Mouse (Mus musculus): ENCODE measurements at regions not wholly inside any gene's neighbourhood (a gene's known extent, or its start where the extent isn't known, plus 50 kb on each side); places are given as distances from the start of the nearest gene placed in this dataset.

GRCm38 (mm10) chr10:50241645-50242044 is 350.8 kb upstream of the Ascc3 start:
- no peak for DNase-seq (ENCODE audit: low spot score in 2 of 2)

- no peak for DNase-seq (ENCODE audit: low spot score in 2 of 2)
Measured at GRCm38 (mm10) chr10:50203587-50203986, 388.9 kb upstream of the Ascc3 start.

GRCm38 (mm10) chr10:50201691-50202090 is 390.8 kb upstream of the Ascc3 start:
- no peak for DNase-seq (ENCODE audit: low spot score in 2 of 2)

GRCm38 (mm10) chr10:50199857-50200256 is 392.6 kb upstream of the Ascc3 start:
- no peak for DNase-seq (ENCODE audit: low spot score in 2 of 2)

- no peak for DNase-seq (ENCODE audit: low spot score in 2 of 2)
Measured at GRCm38 (mm10) chr10:50197897-50198538, 394.5 kb upstream of the Ascc3 start.

- DNase-seq (ENCODE audit: low spot score in 2 of 2), result no peak
Measured at GRCm38 (mm10) chr10:50190276-50190675, 401.7 kb upstream of the Grik2 start.

- no peak for DNase-seq (ENCODE audit: low spot score in 2 of 2)
Measured at GRCm38 (mm10) chr10:50169116-50169515, 380.6 kb upstream of the Grik2 start.

- DNase-seq (ENCODE audit: low spot score in 2 of 2), result no peak
Measured at GRCm38 (mm10) chr10:50138351-50138750, 349.8 kb upstream of the Grik2 start.

- peak; percentile 24 to 71 for DNase-seq (ENCODE audit: low spot score in 2 of 2)
Measured at GRCm38 (mm10) chr10:50137783-50138182, 349.2 kb upstream of the Grik2 start.

- no peak for DNase-seq (ENCODE audit: low spot score in 2 of 2)
Measured at GRCm38 (mm10) chr10:50136165-50136564, 347.6 kb upstream of the Grik2 start.

- DNase-seq (ENCODE audit: low spot score in 2 of 2), result no peak
Measured at GRCm38 (mm10) chr10:50135499-50135898, 346.9 kb upstream of the Grik2 start.

Data from cerebellum, postnatal 4 days (tissue).